Mouse (Mus musculus) embryonic facial prominence, embryonic 11.5 days (tissue): ENCODE results near the gene Naa16. TPM values are rescaled to one million over a fixed set of nuclear protein-coding genes. Genes with fewer than 3 reads are reported as not detected.
A peak's percentile ranks its signal among the peaks of the same experiment; 100 is the strongest.

Experiments
- ATAC-seq: fragments of 200-750 bp; cut with Nextera tagmentation; replicated peaks from 2 replicates; pipeline ENCODE4 v1.8.0; 2017; ENCODE audit warnings: low read depth; ENCODE audit not compliant: insufficient number of reproducible peaks, low FRiP score, low TSS enrichment
- DNase-seq: peaks from one replicate; pipeline ENCODE4 v3.0.0-alpha.2; 2015; ENCODE audit warnings: low spot score
- H3K27ac ChIP-seq: fragments of 300-500 bp; sonication (generic); replicated peaks from 2 replicates; pipeline ENCODE4 v1.5.1; 2014; ENCODE audit warnings: mild to moderate bottlenecking, low read depth, low read length, control low read depth
- H3K27me3 ChIP-seq: fragments of 300-500 bp; sonication (generic); 2 replicates; pipeline ENCODE4 v1.6.1; 2014; ENCODE audit warnings: mild to moderate bottlenecking, low read length, moderate library complexity, mixed read lengths; ENCODE audit not compliant: control insufficient read depth, insufficient read depth
- H3K36me3 ChIP-seq: fragments of 300-500 bp; sonication (generic); replicated peaks from 2 replicates; pipeline ENCODE4 v1.6.1; 2014; ENCODE audit warnings: low read depth, mild to moderate bottlenecking, low read length, moderate library complexity, mixed read lengths; ENCODE audit not compliant: control insufficient read depth, insufficient read depth
- H3K4me1 ChIP-seq: fragments of 300-500 bp; sonication (generic); 2 replicates; pipeline ENCODE4 v1.6.1; 2014; ENCODE audit warnings: low read length, mixed read lengths; ENCODE audit not compliant: control insufficient read depth, insufficient read depth
- H3K4me2 ChIP-seq: fragments of 300-500 bp; sonication (generic); 2 replicates; pipeline ENCODE4 v1.6.1; 2014; ENCODE audit warnings: low read depth, mild to moderate bottlenecking, control low read depth, low read length, moderate library complexity
- H3K4me3 ChIP-seq: fragments of 300-500 bp; sonication (generic); 2 replicates; pipeline ENCODE4 v1.5.1; 2014; ENCODE audit warnings: low read depth, low read length, control low read depth
- H3K9ac ChIP-seq: fragments of 300-500 bp; sonication (generic); replicated peaks from 2 replicates; pipeline ENCODE4 v1.6.1; 2014; ENCODE audit warnings: mild to moderate bottlenecking, control low read depth, low read length
- H3K9me3 ChIP-seq: fragments of 300-500 bp; sonication (generic); replicated peaks from 2 replicates; pipeline ENCODE4 v1.6.1; 2016; ENCODE audit warnings: mild to moderate bottlenecking, low read length, inconsistent platforms, mixed read lengths; ENCODE audit not compliant: control insufficient read depth
- WGBS: fragments of 180-500 bp; shearing (Covaris S2); extraction: QIAGEN DNeasy Blood & Tissue Kit; methylation state at CpG from one replicate; pipeline ENCODE4 v1.1.7; 2014; 5-methylcytosine and 5-hydroxymethylcytosine counted together
- polyA plus RNA-seq: library from polyadenylated mRNA; unstranded; fragments of >200 nt; fragmentation: Nextera tagmentation; extraction: Ambion mirVana; gene quantifications from 2 replicates; pipeline ENCODE4 v1.2.1, GENCODE M21; 2014

Gene Naa16
- polyA plus RNA-seq, 1 experiment from 2014 or later: 49.4 TPM

GRCm38 (mm10) chr14:79293119-79293780 lies 97.3 kb downstream of the Naa16 start:
- Histone ChIP-seq H3K9me3 (no peaks in the 10 kb centered on the region), H3K9ac (no peak overlapping the region), H3K36me3 (no peaks in the 10 kb centered on the region), H3K4me2 (peak overlapping the region; percentile 2; the same call in 1 of the 2 replicates), H3K27me3 (no peaks in the 10 kb centered on the region), H3K4me1 (peaks cover 11% of the 10 kb centered on the region), H3K27ac (no peak overlapping the region), H3K4me3 (no peak overlapping the region)
- DNase-seq (no peak), ATAC-seq (no peak)
- 30% methylated on average over 9 of the region's 16 CpGs for WGBS

DNA sequence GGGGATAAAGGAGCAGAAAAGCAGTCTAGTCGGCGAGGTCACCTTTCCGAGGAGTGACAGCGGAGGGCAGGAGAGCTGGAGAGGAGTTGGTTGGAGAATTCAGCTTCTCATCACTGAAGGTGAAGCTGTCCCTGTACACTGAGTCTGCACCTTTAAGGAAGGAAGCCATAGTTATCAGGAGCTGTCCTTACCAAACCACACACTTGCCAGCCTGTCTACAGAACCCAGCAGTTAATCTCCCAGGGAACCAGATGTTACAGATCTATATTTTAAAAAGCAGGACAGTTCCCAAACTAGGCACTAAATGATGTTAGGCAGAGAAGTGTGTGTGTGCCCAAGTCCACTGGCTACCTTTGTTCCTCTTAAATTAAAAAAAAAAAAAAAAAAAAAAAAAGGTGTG lies 98.9 kb downstream of the Naa16 start:
- Histone ChIP-seq H3K4me1 (peaks cover 11% of the 10 kb centered on the region), H3K4me2 (no peak overlapping the region)
- 89% methylated on average over 4 of the region's 4 CpGs for WGBS

GRCm38 (mm10) chr14:79290683-79291425 lies 99.7 kb downstream of the Naa16 start:
- no peaks in the 10 kb centered on the region for H3K9me3 ChIP-seq
- ATAC-seq (no peak), DNase-seq (no peak)
- no peak overlapping the region for H3K4me3 ChIP-seq
- H3K9ac ChIP-seq: no peak overlapping the region
- H3K36me3 ChIP-seq: no peaks in the 10 kb centered on the region
- H3K4me1 ChIP-seq: peaks cover 11% of the 10 kb centered on the region
- H3K27ac ChIP-seq: no peak overlapping the region
- no peak overlapping the region for H3K4me2 ChIP-seq
- no peaks in the 10 kb centered on the region for H3K27me3 ChIP-seq
- 28% methylated on average over 15 of the region's 15 CpGs for WGBS

More for the DNA sequence above, 98.9 kb downstream of the Naa16 start:
- H3K27me3 ChIP-seq: no peaks in the 10 kb centered on the region
- no peak overlapping the region for H3K4me3 ChIP-seq
- H3K9me3 ChIP-seq: no peaks in the 10 kb centered on the region
- ATAC-seq (no peak), DNase-seq (no peak)
- H3K36me3 ChIP-seq: no peaks in the 10 kb centered on the region
- no peak overlapping the region for H3K27ac ChIP-seq
- no peak overlapping the region for H3K9ac ChIP-seq

- no peak overlapping the region for H3K4me2 ChIP-seq
- ATAC-seq (no peak), DNase-seq (no peak)
- no peaks in the 10 kb centered on the region for H3K36me3 ChIP-seq
- 29% methylated on average over 9 of the region's 9 CpGs for WGBS
- H3K27me3 ChIP-seq: no peaks in the 10 kb centered on the region
- H3K4me1 ChIP-seq: peaks cover 11% of the 10 kb centered on the region
- no peak overlapping the region for H3K4me3 ChIP-seq
- no peaks in the 10 kb centered on the region for H3K9me3 ChIP-seq
- H3K27ac ChIP-seq: no peak overlapping the region
- H3K9ac ChIP-seq: no peak overlapping the region
Observed at GRCm38 (mm10) chr14:79289909-79290308, 100.7 kb downstream of the Naa16 start.

GRCm38 (mm10) chr14:79288280-79288679 lies 102.3 kb downstream of the Naa16 start:
- Histone ChIP-seq H3K36me3 (no peaks in the 10 kb centered on the region), H3K4me3 (no peak overlapping the region), H3K27me3 (no peaks in the 10 kb centered on the region), H3K4me1 (peaks cover 8% of the 10 kb centered on the region), H3K4me2 (no peak overlapping the region), H3K9ac (no peak overlapping the region), H3K27ac (no peak overlapping the region), H3K9me3 (no peaks in the 10 kb centered on the region)
- WGBS: 59% methylated on average over 3 of the region's 3 CpGs
- DNase-seq: no peak
- ATAC-seq: no peak

GRCm38 (mm10) chr14:79287251-79287863 lies 103.2 kb downstream of the Naa16 start:
- no peak overlapping the region for H3K4me3 ChIP-seq
- peaks cover 6% of the 10 kb centered on the region for H3K4me1 ChIP-seq
- ATAC-seq (no peak), DNase-seq (no peak)
- no peaks in the 10 kb centered on the region for H3K36me3 ChIP-seq
- no peak overlapping the region for H3K27ac ChIP-seq
- H3K9ac ChIP-seq: no peak overlapping the region
- H3K4me2 ChIP-seq: no peak overlapping the region
- 88% methylated on average over 7 of the region's 7 CpGs for WGBS
- H3K9me3 ChIP-seq: no peaks in the 10 kb centered on the region
- no peaks in the 10 kb centered on the region for H3K27me3 ChIP-seq

DNA sequence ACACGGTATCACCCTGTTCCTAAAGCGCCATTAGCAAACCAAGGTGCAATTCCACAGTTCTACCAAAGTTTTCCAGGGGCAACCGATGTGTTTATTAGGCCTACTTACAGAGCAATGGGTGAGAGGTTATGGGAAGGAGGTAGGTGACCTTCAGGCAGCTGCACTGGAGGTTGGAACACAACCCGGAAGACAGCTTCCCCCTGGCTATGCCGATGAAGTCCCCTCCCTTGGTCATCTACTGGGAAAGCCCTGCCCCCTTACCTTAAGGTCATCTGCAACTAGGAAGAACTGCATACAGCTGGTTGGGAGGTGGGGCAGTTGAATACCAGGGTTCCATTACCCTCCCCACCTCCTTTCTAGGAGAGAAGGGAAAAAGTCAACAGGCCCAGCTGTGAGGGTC lies 105.0 kb downstream of the Naa16 start:
- DNase-seq (no peak), ATAC-seq (no peak)
- no peaks in the 10 kb centered on the region for H3K36me3 ChIP-seq
- no peaks in the 10 kb centered on the region for H3K9me3 ChIP-seq
- H3K4me2 ChIP-seq: no peak overlapping the region
- WGBS: 92% methylated on average over 5 of the region's 5 CpGs
- H3K9ac ChIP-seq: no peak overlapping the region
- no peaks in the 10 kb centered on the region for H3K27me3 ChIP-seq
- H3K27ac ChIP-seq: no peak overlapping the region
- H3K4me1 ChIP-seq: peaks cover 6% of the 10 kb centered on the region
- no peak overlapping the region for H3K4me3 ChIP-seq

DNA sequence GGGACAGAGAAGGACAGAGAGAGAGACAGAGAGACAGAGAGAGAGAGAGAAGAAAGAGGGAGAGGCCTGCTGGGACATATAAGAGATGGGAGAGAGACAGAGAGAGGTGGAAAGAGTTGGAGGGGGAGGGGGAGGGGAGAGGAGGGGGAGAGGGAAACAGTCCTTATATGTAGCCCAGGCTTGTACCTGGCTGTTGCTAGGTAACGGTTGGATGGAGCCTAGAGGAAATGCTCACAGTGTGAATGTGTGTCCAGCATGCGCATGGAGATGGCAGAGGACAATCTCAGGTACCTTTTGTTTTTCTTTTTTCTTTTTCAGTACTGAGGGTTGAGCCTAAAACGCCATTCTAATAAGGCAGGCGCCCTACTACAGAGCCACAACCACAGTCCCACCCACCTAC lies 106.0 kb downstream of the Naa16 start:
- H3K27me3 ChIP-seq: no peaks in the 10 kb centered on the region
- H3K4me1 ChIP-seq: no peaks in the 10 kb centered on the region
- no peak overlapping the region for H3K9ac ChIP-seq
- H3K27ac ChIP-seq: no peak overlapping the region
- no peak for DNase-seq
- 85% methylated on average over 4 of the region's 4 CpGs for WGBS
- H3K36me3 ChIP-seq: no peaks in the 10 kb centered on the region
- ATAC-seq: no peak
- H3K4me3 ChIP-seq: no peak overlapping the region
- H3K4me2 ChIP-seq: no peak overlapping the region
- H3K9me3 ChIP-seq: no peaks in the 10 kb centered on the region
